Mouse (Mus musculus) neural tube, embryonic 13.5 days (tissue): Measurements from ENCODE around the gene Fam205c. TPM values are rescaled to one million over a fixed set of nuclear protein-coding genes. Genes with fewer than 3 reads are reported as not detected.
A peak's percentile ranks its signal among the peaks of the same experiment; 100 is the strongest.
"Not testable (repeated sequence)": the region's sequence is repeated elsewhere in the genome, so short reads cannot be mapped to it uniquely, and the experiment has no call there.

Experiments used
- ATAC-seq: fragments of 200-750 bp; cut with Nextera tagmentation; 2 replicates; pipeline ENCODE4 v1.8.0; 2017; ENCODE audit warnings: low read depth, mild to moderate bottlenecking, moderate TSS enrichment, moderate library complexity
- H3K27ac ChIP-seq: fragments of 300-500 bp; sonication (generic); replicated peaks from 2 replicates; pipeline ENCODE4 v1.5.1; 2015; ENCODE audit warnings: moderate library complexity, mild to moderate bottlenecking, inconsistent platforms
- H3K27me3 ChIP-seq: fragments of 300-500 bp; sonication (generic); 2 replicates; pipeline ENCODE4 v1.6.1; 2015; ENCODE audit warnings: mild to moderate bottlenecking, inconsistent platforms
- H3K36me3 ChIP-seq: fragments of 300-500 bp; sonication (generic); 2 replicates; pipeline ENCODE4 v1.6.1; 2015; ENCODE audit warnings: mild to moderate bottlenecking, inconsistent platforms
- H3K4me1 ChIP-seq: fragments of 300-500 bp; sonication (generic); replicated peaks from 2 replicates; pipeline ENCODE4 v1.6.1; 2015; ENCODE audit warnings: inconsistent platforms
- H3K4me2 ChIP-seq: fragments of 300-500 bp; sonication (generic); 2 replicates; pipeline ENCODE4 v1.6.1; 2015; ENCODE audit warnings: inconsistent platforms, mild to moderate bottlenecking, moderate library complexity
- H3K4me3 ChIP-seq: fragments of 300-500 bp; sonication (generic); 2 replicates; pipeline ENCODE4 v1.5.1; 2015; ENCODE audit warnings: mild to moderate bottlenecking, inconsistent platforms
- H3K9ac ChIP-seq: fragments of 300-500 bp; sonication (generic); 2 replicates; pipeline ENCODE4 v1.6.1; 2015; ENCODE audit warnings: moderate library complexity, mild to moderate bottlenecking, inconsistent platforms
- H3K9me3 ChIP-seq: fragments of 300-500 bp; sonication (generic); 2 replicates; pipeline ENCODE4 v1.6.1; 2016; ENCODE audit warnings: inconsistent platforms
- WGBS: fragments of 180-500 bp; shearing (Covaris S2); methylation state at CpG from one replicate; pipeline ENCODE4 v1.1.7; 2015; 5-methylcytosine and 5-hydroxymethylcytosine counted together
- polyA plus RNA-seq: library from polyadenylated mRNA; unstranded; fragments of >200 nt; fragmentation: Nextera tagmentation; extraction: Ambion mirVana; gene quantifications from 2 replicates; pipeline ENCODE4 v1.2.1, GENCODE M21; 2015

Fam205c gene
- polyA plus RNA-seq, 1 experiment from 2014 or later = 3.0 TPM

GRCm38 (mm10) chr4:42876586-42877291 is 2.7 kb upstream of the Fam205c start:
- Histone ChIP-seq H3K9me3 (no peaks in the 10 kb centered on the region), H3K4me2 (no peak overlapping the region), H3K27ac (no peak overlapping the region), H3K36me3 (no peaks in the 10 kb centered on the region), H3K27me3 (no peaks in the 10 kb centered on the region), H3K4me1 (no peaks in the 10 kb centered on the region), H3K4me3 (no peak overlapping the region), H3K9ac (no peak overlapping the region)
- peak; percentile 95 for ATAC-seq
- WGBS = 38% methylated on average over 5 of the region's 5 CpGs

GRCm38 (mm10) chr4:42872746-42873435 is 1.1 kb downstream of the Fam205c start:
- no peak overlapping the region for H3K4me2 ChIP-seq
- H3K9me3 ChIP-seq = no peaks in the 10 kb centered on the region
- H3K27me3 ChIP-seq = no peaks in the 10 kb centered on the region
- H3K4me1 ChIP-seq = no peaks in the 10 kb centered on the region
- WGBS = 84% methylated on average over 16 of the region's 16 CpGs
- H3K27ac ChIP-seq = no peak overlapping the region
- no peak overlapping the region for H3K9ac ChIP-seq
- no peak overlapping the region for H3K4me3 ChIP-seq
- H3K36me3 ChIP-seq = no peaks in the 10 kb centered on the region
- ATAC-seq = no peak

- Histone ChIP-seq H3K4me3 (no peak overlapping the region), H3K36me3 (no peaks in the 10 kb centered on the region)
- WGBS = 91% methylated on average over 7 of the region's 7 CpGs
These were observed 1.9 kb downstream of the Fam205c start for GRCm38 (mm10) chr4:42872151-42872550.

GRCm38 (mm10) chr4:42870748-42871147 is 3.3 kb downstream of the Fam205c start:
- no peak overlapping the region for H3K9ac ChIP-seq
- no peaks in the 10 kb centered on the region for H3K4me1 ChIP-seq
- no peak overlapping the region for H3K4me3 ChIP-seq
- no peak overlapping the region for H3K27ac ChIP-seq
- no peaks in the 10 kb centered on the region for H3K27me3 ChIP-seq
- H3K4me2 ChIP-seq = no peak overlapping the region
- H3K9me3 ChIP-seq = no peaks in the 10 kb centered on the region
- H3K36me3 ChIP-seq = no peaks in the 10 kb centered on the region
- ATAC-seq = no peak
- WGBS = 83% methylated on average over 5 of the region's 5 CpGs

More at GRCm38 (mm10) chr4:42872151-42872550, 1.9 kb downstream of the Fam205c start:
- Histone ChIP-seq H3K9ac (no peak overlapping the region), H3K4me2 (no peak overlapping the region), H3K4me1 (no peaks in the 10 kb centered on the region), H3K27ac (no peak overlapping the region), H3K9me3 (no peaks in the 10 kb centered on the region), H3K27me3 (no peaks in the 10 kb centered on the region)
- no peak for ATAC-seq

- H3K4me2 ChIP-seq = no peak overlapping the region
- 92% methylated on average over 5 of the region's 5 CpGs for WGBS
- no peak for ATAC-seq
- H3K4me1 ChIP-seq = no peaks in the 10 kb centered on the region
- no peak overlapping the region for H3K4me3 ChIP-seq
- no peak overlapping the region for H3K27ac ChIP-seq
- no peaks in the 10 kb centered on the region for H3K36me3 ChIP-seq
- no peak overlapping the region for H3K9ac ChIP-seq
- H3K27me3 ChIP-seq = no peaks in the 10 kb centered on the region
- H3K9me3 ChIP-seq = no peaks in the 10 kb centered on the region
These were observed 5.8 kb downstream of the Fam205c start for GRCm38 (mm10) chr4:42868193-42868592.

- ATAC-seq = no peak
- H3K4me3 ChIP-seq = no peak overlapping the region
- WGBS = 79% methylated on average over 3 of the region's 3 CpGs
- H3K9ac ChIP-seq = no peak overlapping the region
- H3K27me3 ChIP-seq = no peaks in the 10 kb centered on the region
- H3K36me3 ChIP-seq = no peaks in the 10 kb centered on the region
- no peak overlapping the region for H3K4me2 ChIP-seq
- H3K4me1 ChIP-seq = no peaks in the 10 kb centered on the region
- no peak overlapping the region for H3K27ac ChIP-seq
- no peaks in the 10 kb centered on the region for H3K9me3 ChIP-seq
These were observed 6.6 kb downstream of the Fam205c start for GRCm38 (mm10) chr4:42867390-42867789.

GRCm38 (mm10) chr4:42863487-42863886 is 10.5 kb downstream of the Fam205c start:
- H3K27me3 ChIP-seq, H3K4me2 ChIP-seq, H3K9me3 ChIP-seq, ATAC-seq, H3K4me3 ChIP-seq, H3K27ac ChIP-seq, H3K36me3 ChIP-seq, H3K4me1 ChIP-seq, H3K9ac ChIP-seq: not testable (repeated sequence)
- 77% methylated on average over 5 of the region's 5 CpGs for WGBS

GRCm38 (mm10) chr4:42860483-42860882 is 13.6 kb downstream of the Fam205c start:
- H3K4me3 ChIP-seq, H3K27ac ChIP-seq, H3K36me3 ChIP-seq, H3K9me3 ChIP-seq, H3K27me3 ChIP-seq, ATAC-seq, H3K4me2 ChIP-seq, H3K4me1 ChIP-seq, H3K9ac ChIP-seq: not testable (repeated sequence)
- WGBS = 88% methylated on average over 9 of the region's 9 CpGs

- H3K36me3 ChIP-seq, H3K9ac ChIP-seq, H3K4me2 ChIP-seq, H3K4me3 ChIP-seq, ATAC-seq, H3K4me1 ChIP-seq, H3K27me3 ChIP-seq, H3K27ac ChIP-seq, H3K9me3 ChIP-seq: not testable (repeated sequence)
- 76% methylated on average over 1 of the region's 1 CpGs for WGBS
These were observed 17.4 kb downstream of the Fam205c start, which contains the start of gene Gm12394 for GRCm38 (mm10) chr4:42856671-42857070. Gm12394 (minus strand) TSS chr4:42856771.

- not testable (repeated sequence) for ATAC-seq, H3K9me3 ChIP-seq, H3K27me3 ChIP-seq, H3K4me2 ChIP-seq, H3K4me1 ChIP-seq, H3K4me3 ChIP-seq, H3K9ac ChIP-seq, H3K36me3 ChIP-seq, H3K27ac ChIP-seq
- WGBS = 75% methylated on average over 1 of the region's 1 CpGs
These were observed 20.2 kb downstream of the Fam205c start, which contains the start of gene Fam205a1 for GRCm38 (mm10) chr4:42853788-42854187. Fam205a1 (minus strand) TSS chr4:42853888.
